Mouse (Mus musculus): Measurements from ENCODE around the gene Pomp. TPM values are rescaled to one million over a fixed set of nuclear protein-coding genes. Genes with fewer than 3 reads are reported as not detected.
A peak's percentile ranks its signal among the peaks of the same experiment; 100 is the strongest.

Gene Pomp
- polyA plus RNA-seq, 1 experiment from 2014 or later = 172 TPM

GRCm38 (mm10) chr5:147824021-147824605 is 36.1 kb upstream of the Pomp start:
- Histone ChIP-seq H3K9ac (ENCODE audit: low read depth, low read length) (no peak overlapping the region), H3K27me3 (ENCODE audit: control insufficient read depth, insufficient read depth, low read depth, low read length) (no peaks in the 10 kb centered on the region), H3K4me3 (ENCODE audit: low read depth, low read length) (no peak overlapping the region), H3K4me2 (ENCODE audit: low read depth, low read length) (no peak overlapping the region), H3K4me1 (ENCODE audit: control insufficient read depth, low read depth, low read length) (no peaks in the 10 kb centered on the region), H3K9me3 (replicated peaks; ENCODE audit: control insufficient read depth, low read length) (peaks cover 3% of the 10 kb centered on the region), H3K27ac (ENCODE audit: low read length) (no peak overlapping the region), H3K36me3 (ENCODE audit: control insufficient read depth, insufficient read depth) (no peaks in the 10 kb centered on the region)
- WGBS (ENCODE audit: insufficient replicate concordance) = 59% methylated on average over 13 of the region's 13 CpGs
- no peak for ATAC-seq (ENCODE audit: low read depth)

GRCm38 (mm10) chr5:147825375-147825969 is 34.8 kb upstream of the Pomp start:
- H3K36me3 ChIP-seq (ENCODE audit: control insufficient read depth, insufficient read depth) = no peaks in the 10 kb centered on the region
- no peak overlapping the region for H3K9ac ChIP-seq (ENCODE audit: low read depth, low read length)
- no peak overlapping the region for H3K4me3 ChIP-seq (ENCODE audit: low read depth, low read length)
- no peaks in the 10 kb centered on the region for H3K27me3 ChIP-seq (ENCODE audit: control insufficient read depth, insufficient read depth, low read depth, low read length)
- ATAC-seq (ENCODE audit: low read depth) = peak; percentile 21; the same call in 1 of the 2 replicates
- 12% methylated on average over 22 of the region's 22 CpGs for WGBS (ENCODE audit: insufficient replicate concordance)
- H3K4me2 ChIP-seq (ENCODE audit: low read depth, low read length) = no peak overlapping the region
- H3K4me1 ChIP-seq (ENCODE audit: control insufficient read depth, low read depth, low read length) = no peaks in the 10 kb centered on the region
- H3K9me3 ChIP-seq (replicated peaks; ENCODE audit: control insufficient read depth, low read length) = no peaks in the 10 kb centered on the region
- H3K27ac ChIP-seq (ENCODE audit: low read length) = no peak overlapping the region

GRCm38 (mm10) chr5:147826091-147826490 is 34.2 kb upstream of the Pomp start:
- H3K9ac ChIP-seq (ENCODE audit: low read depth, low read length) = no peak overlapping the region
- no peak overlapping the region for H3K27ac ChIP-seq (ENCODE audit: low read length)
- WGBS (ENCODE audit: insufficient replicate concordance) = 44% methylated on average over 9 of the region's 9 CpGs
- no peaks in the 10 kb centered on the region for H3K9me3 ChIP-seq (replicated peaks; ENCODE audit: control insufficient read depth, low read length)
- no peak for ATAC-seq (ENCODE audit: low read depth)
- H3K4me2 ChIP-seq (ENCODE audit: low read depth, low read length) = no peak overlapping the region
- H3K4me1 ChIP-seq (ENCODE audit: control insufficient read depth, low read depth, low read length) = no peaks in the 10 kb centered on the region
- H3K27me3 ChIP-seq (ENCODE audit: control insufficient read depth, insufficient read depth, low read depth, low read length) = no peaks in the 10 kb centered on the region
- no peak overlapping the region for H3K4me3 ChIP-seq (ENCODE audit: low read depth, low read length)
- no peaks in the 10 kb centered on the region for H3K36me3 ChIP-seq (ENCODE audit: control insufficient read depth, insufficient read depth)

- H3K27me3 ChIP-seq (ENCODE audit: control insufficient read depth, insufficient read depth, low read depth, low read length) = no peaks in the 10 kb centered on the region
- no peak for ATAC-seq (ENCODE audit: low read depth)
- 42% methylated on average over 5 of the region's 5 CpGs for WGBS (ENCODE audit: insufficient replicate concordance)
Observed at GRCm38 (mm10) chr5:147826546-147826945, 33.7 kb upstream of the Pomp start.

GRCm38 (mm10) chr5:147828846-147829245 is 31.4 kb upstream of the Pomp start:
- Histone ChIP-seq H3K4me1 (ENCODE audit: control insufficient read depth, low read depth, low read length) (no peaks in the 10 kb centered on the region), H3K9ac (ENCODE audit: low read depth, low read length) (no peak overlapping the region), H3K4me3 (ENCODE audit: low read depth, low read length) (no peak overlapping the region), H3K9me3 (replicated peaks; ENCODE audit: control insufficient read depth, low read length) (no peaks in the 10 kb centered on the region), H3K27ac (ENCODE audit: low read length) (no peak overlapping the region), H3K36me3 (ENCODE audit: control insufficient read depth, insufficient read depth) (no peaks in the 10 kb centered on the region), H3K4me2 (ENCODE audit: low read depth, low read length) (no peak overlapping the region), H3K27me3 (ENCODE audit: control insufficient read depth, insufficient read depth, low read depth, low read length) (no peaks in the 10 kb centered on the region)
- 77% methylated on average over 8 of the region's 8 CpGs for WGBS (ENCODE audit: insufficient replicate concordance)
- no peak for ATAC-seq (ENCODE audit: low read depth)

More at GRCm38 (mm10) chr5:147826546-147826945, 33.7 kb upstream of the Pomp start:
- H3K9ac ChIP-seq (ENCODE audit: low read depth, low read length) = no peak overlapping the region
- H3K4me2 ChIP-seq (ENCODE audit: low read depth, low read length) = no peak overlapping the region
- H3K4me3 ChIP-seq (ENCODE audit: low read depth, low read length) = no peak overlapping the region
- H3K4me1 ChIP-seq (ENCODE audit: control insufficient read depth, low read depth, low read length) = no peaks in the 10 kb centered on the region
- H3K9me3 ChIP-seq (replicated peaks; ENCODE audit: control insufficient read depth, low read length) = no peaks in the 10 kb centered on the region
- no peaks in the 10 kb centered on the region for H3K36me3 ChIP-seq (ENCODE audit: control insufficient read depth, insufficient read depth)
- no peak overlapping the region for H3K27ac ChIP-seq (ENCODE audit: low read length)

GRCm38 (mm10) chr5:147832842-147833241 is 27.4 kb upstream of the Pomp start:
- Histone ChIP-seq H3K36me3 (ENCODE audit: control insufficient read depth, insufficient read depth) (no peaks in the 10 kb centered on the region), H3K4me1 (ENCODE audit: control insufficient read depth, low read depth, low read length) (no peaks in the 10 kb centered on the region), H3K27me3 (ENCODE audit: control insufficient read depth, insufficient read depth, low read depth, low read length) (peaks cover 3% of the 10 kb centered on the region; the same call in 1 of the 2 replicates), H3K27ac (ENCODE audit: low read length) (no peak overlapping the region), H3K4me3 (ENCODE audit: low read depth, low read length) (no peak overlapping the region), H3K4me2 (ENCODE audit: low read depth, low read length) (no peak overlapping the region), H3K9me3 (replicated peaks; ENCODE audit: control insufficient read depth, low read length) (no peaks in the 10 kb centered on the region), H3K9ac (ENCODE audit: low read depth, low read length) (no peak overlapping the region)
- no peak for ATAC-seq (ENCODE audit: low read depth)
- 28% methylated on average over 14 of the region's 14 CpGs for WGBS (ENCODE audit: insufficient replicate concordance)

GRCm38 (mm10) chr5:147834841-147835500 is 25.3 kb upstream of the Pomp start:
- H3K9ac ChIP-seq (ENCODE audit: low read depth, low read length) = no peak overlapping the region
- H3K9me3 ChIP-seq (replicated peaks; ENCODE audit: control insufficient read depth, low read length) = no peaks in the 10 kb centered on the region
- ATAC-seq (ENCODE audit: low read depth) = no peak
- H3K27ac ChIP-seq (ENCODE audit: low read length) = no peak overlapping the region
- peaks cover 3% of the 10 kb centered on the region; the same call in 1 of the 2 replicates for H3K27me3 ChIP-seq (ENCODE audit: control insufficient read depth, insufficient read depth, low read depth, low read length)
- no peak overlapping the region for H3K4me3 ChIP-seq (ENCODE audit: low read depth, low read length)
- no peaks in the 10 kb centered on the region for H3K4me1 ChIP-seq (ENCODE audit: control insufficient read depth, low read depth, low read length)
- no peak overlapping the region for H3K4me2 ChIP-seq (ENCODE audit: low read depth, low read length)
- no peaks in the 10 kb centered on the region for H3K36me3 ChIP-seq (ENCODE audit: control insufficient read depth, insufficient read depth)
- 21% methylated on average over 17 of the region's 17 CpGs for WGBS (ENCODE audit: insufficient replicate concordance)

GRCm38 (mm10) chr5:147839418-147839817 is 20.8 kb upstream of the Pomp start:
- peak; percentile 19; the same call in 1 of the 2 replicates for ATAC-seq (ENCODE audit: low read depth)
- Histone ChIP-seq H3K4me1 (ENCODE audit: control insufficient read depth, low read depth, low read length) (no peaks in the 10 kb centered on the region), H3K4me2 (ENCODE audit: low read depth, low read length) (no peak overlapping the region), H3K27me3 (ENCODE audit: control insufficient read depth, insufficient read depth, low read depth, low read length) (peaks cover 3% of the 10 kb centered on the region; the same call in 1 of the 2 replicates), H3K9me3 (replicated peaks; ENCODE audit: control insufficient read depth, low read length) (no peaks in the 10 kb centered on the region), H3K27ac (ENCODE audit: low read length) (no peak overlapping the region), H3K36me3 (ENCODE audit: control insufficient read depth, insufficient read depth) (no peaks in the 10 kb centered on the region), H3K4me3 (ENCODE audit: low read depth, low read length) (no peak overlapping the region), H3K9ac (ENCODE audit: low read depth, low read length) (no peak overlapping the region)
- 57% methylated on average over 12 of the region's 12 CpGs for WGBS (ENCODE audit: insufficient replicate concordance)

GRCm38 (mm10) chr5:147843340-147843739 is 16.9 kb upstream of the Pomp start:
- ATAC-seq (ENCODE audit: low read depth) = no peak
- Histone ChIP-seq H3K4me2 (ENCODE audit: low read depth, low read length) (no peak overlapping the region), H3K27ac (ENCODE audit: low read length) (no peak overlapping the region), H3K9me3 (replicated peaks; ENCODE audit: control insufficient read depth, low read length) (no peaks in the 10 kb centered on the region), H3K27me3 (ENCODE audit: control insufficient read depth, insufficient read depth, low read depth, low read length) (no peaks in the 10 kb centered on the region), H3K4me3 (ENCODE audit: low read depth, low read length) (no peak overlapping the region), H3K36me3 (ENCODE audit: control insufficient read depth, insufficient read depth) (no peaks in the 10 kb centered on the region), H3K4me1 (ENCODE audit: control insufficient read depth, low read depth, low read length) (no peaks in the 10 kb centered on the region), H3K9ac (ENCODE audit: low read depth, low read length) (no peak overlapping the region)
- 63% methylated on average over 6 of the region's 7 CpGs for WGBS (ENCODE audit: insufficient replicate concordance)

All from liver, embryonic 16.5 days (tissue).